Mouse (Mus musculus) heart, adult 11 months (tissue): Measurements from ENCODE around the gene Klhl28.
A peak's percentile ranks its signal among the peaks of the same experiment; 100 is the strongest.

Source experiments
- DNase-seq: peaks from one replicate; pipeline ENCODE4 v3.0.0; 2022

Klhl28 gene

GRCm38 (mm10) chr12:64965124-64966026, at the start of gene Klhl28, which contains the start of gene Togaram1:
Gene Klhl28 (minus strand): TSS chr12:64965534.
Gene Togaram1 (plus strand): TSS chr12:64965804.
- DNase-seq = peak; percentile 100

- no peak for DNase-seq
Measured at GRCm38 (mm10) chr12:65007725-65008124, 42.4 kb upstream of the Klhl28 start.

GRCm38 (mm10) chr12:64977518-64977917, 12.2 kb upstream of the Klhl28 start:
- DNase-seq = no peak

GRCm38 (mm10) chr12:64976191-64976590, 10.9 kb upstream of the Klhl28 start:
- DNase-seq = no peak

- no peak for DNase-seq
Measured at GRCm38 (mm10) chr12:64975558-64975957, 10.2 kb upstream of the Klhl28 start.

GRCm38 (mm10) chr12:64972063-64972462, 6.7 kb upstream of the Klhl28 start:
- no peak for DNase-seq

- DNase-seq = no peak
Measured at GRCm38 (mm10) chr12:64971399-64971798, 6.1 kb upstream of the Klhl28 start.

- no peak for DNase-seq
Measured at GRCm38 (mm10) chr12:64968067-64968466, 2.7 kb upstream of the Klhl28 start.

- DNase-seq = peak; percentile 88
Measured at GRCm38 (mm10) chr12:64967470-64967869, 2.1 kb upstream of the Klhl28 start.

GRCm38 (mm10) chr12:64966652-64967435, 1.5 kb upstream of the Klhl28 start:
- DNase-seq = peak; percentile 74

- no peak for DNase-seq
Measured at GRCm38 (mm10) chr12:64966101-64966631, 832 bp upstream of the Klhl28 start.

- DNase-seq = no peak
Measured at GRCm38 (mm10) chr12:64964560-64964959, 774 bp downstream of the Klhl28 start.

- DNase-seq = no peak
Measured at GRCm38 (mm10) chr12:64937493-64937892, 27.8 kb downstream of the Klhl28 start.

GRCm38 (mm10) chr12:64917578-64918471, 47.5 kb downstream of the Klhl28 start, which contains the start of gene Gm527:
Gene Gm527 (plus strand): TSS chr12:64917906.
- peak; percentile 100 for DNase-seq

GRCm38 (mm10) chr12:64916735-64917134, 48.6 kb downstream of the Klhl28 start:
- no peak for DNase-seq

- DNase-seq = peak; percentile 45
Measured at GRCm38 (mm10) chr12:64912996-64913395, 52.3 kb downstream of the Klhl28 start.

- peak; percentile 92 for DNase-seq
Measured at GRCm38 (mm10) chr12:64903186-64903585, 62.1 kb downstream of the Klhl28 start.

GRCm38 (mm10) chr12:64902506-64902905, 62.8 kb downstream of the Klhl28 start:
- DNase-seq = peak; percentile 98

GRCm38 (mm10) chr12:64897060-64897730, 68.1 kb downstream of the Klhl28 start:
- DNase-seq = peak; percentile 74
